Mouse (Mus musculus): ENCODE data around the gene Frem3.

DNA sequence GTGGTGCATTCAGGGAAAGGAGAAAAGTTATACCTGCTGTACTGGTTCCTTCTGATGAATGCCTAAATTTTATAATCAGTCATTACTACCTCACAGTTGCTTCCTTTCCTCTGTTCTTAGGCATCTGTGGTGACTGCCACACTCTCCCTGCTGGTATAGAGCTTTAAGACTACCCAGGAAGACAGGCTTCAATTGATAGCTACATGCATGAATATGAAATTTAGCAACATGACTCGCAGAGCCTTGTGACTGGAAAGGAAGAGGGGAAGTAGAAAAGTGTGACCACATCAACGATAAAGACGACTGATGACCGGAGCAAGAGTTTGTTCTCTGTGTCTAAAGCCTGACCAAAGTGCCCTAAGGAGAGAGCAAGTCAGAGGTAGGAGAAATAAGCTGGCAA, 3.8 kb upstream of the Frem3 start:
- TF ChIP-seq CTCF (IDR thresholded peaks at IDR 0.05; ENCODE audit: extremely low read depth, insufficient read length, insufficient replicate concordance, low read depth, low read length) (no peak), POLR2A (IDR thresholded peaks at IDR 0.05; ENCODE audit: low read depth, low read length) (no peak)
